Mouse (Mus musculus): Measurements from ENCODE around the gene Tbccd1. TPM values are rescaled to one million over a fixed set of nuclear protein-coding genes. Genes with fewer than 3 reads are reported as not detected.
A peak's percentile ranks its signal among the peaks of the same experiment; 100 is the strongest.

Tbccd1 gene
- polyA plus RNA-seq (2012; rRNA removed): 8.3 and 12.5 TPM in 2 replicates

GRCm38 (mm10) chr16:22857431-22858113 lies at the start of gene Tbccd1, which contains the start of gene Dnajb11:
Gene Tbccd1 (minus strand): TSS chr16:22857669.
Gene Dnajb11 (plus strand): TSS chr16:22857845.
- TF ChIP-seq POLR2A (IDR thresholded peaks at IDR 0.05; ENCODE audit: borderline replicate concordance, extremely low read depth, low read depth, low read length) (peak; percentile 83), CTCF (IDR thresholded peaks at IDR 0.05; ENCODE audit: insufficient read depth, low read length) (no peak)
- peak; percentile 98 for DNase-seq
- Histone ChIP-seq H3K4me3 (replicated peaks; ENCODE audit: extremely low read depth, low read depth, low read length) (peak within 1 kb of the TSS; percentile 88), H3K4me1 (ENCODE audit: control insufficient read depth, insufficient read depth, low read length) (peaks cover 8% of the 10 kb centered on the region)
- under 1% methylated on average over 62 of the region's 62 CpGs for WGBS

GRCm38 (mm10) chr16:22901326-22901725 lies 43.9 kb upstream of the Tbccd1 start:
- no peak for DNase-seq
- no peak overlapping the region for H3K4me3 ChIP-seq (replicated peaks; ENCODE audit: extremely low read depth, low read depth, low read length)
- TF ChIP-seq POLR2A (IDR thresholded peaks at IDR 0.05; ENCODE audit: borderline replicate concordance, extremely low read depth, low read depth, low read length) (no peak), CTCF (IDR thresholded peaks at IDR 0.05; ENCODE audit: insufficient read depth, low read length) (no peak)
- H3K4me1 ChIP-seq (ENCODE audit: control insufficient read depth, insufficient read depth, low read length): no peaks in the 10 kb centered on the region
- 51% methylated on average over 3 of the region's 3 CpGs for WGBS

- H3K4me1 ChIP-seq (ENCODE audit: control insufficient read depth, insufficient read depth, low read length): no peaks in the 10 kb centered on the region
- H3K4me3 ChIP-seq (replicated peaks; ENCODE audit: extremely low read depth, low read depth, low read length): no peak overlapping the region
- TF ChIP-seq POLR2A (IDR thresholded peaks at IDR 0.05; ENCODE audit: borderline replicate concordance, extremely low read depth, low read depth, low read length) (no peak), CTCF (IDR thresholded peaks at IDR 0.05; ENCODE audit: insufficient read depth, low read length) (no peak)
- WGBS: 70% methylated on average over 10 of the region's 10 CpGs
- DNase-seq: no peak
Observed at GRCm38 (mm10) chr16:22899866-22900570, 42.5 kb upstream of the Tbccd1 start.

- Histone ChIP-seq H3K4me3 (replicated peaks; ENCODE audit: extremely low read depth, low read depth, low read length) (no peak overlapping the region), H3K4me1 (ENCODE audit: control insufficient read depth, insufficient read depth, low read length) (no peaks in the 10 kb centered on the region)
- 35% methylated on average over 5 of the region's 5 CpGs for WGBS
- no peak for TF ChIP-seq POLR2A (IDR thresholded peaks at IDR 0.05; ENCODE audit: borderline replicate concordance, extremely low read depth, low read depth, low read length)
- no peak for TF ChIP-seq CTCF (IDR thresholded peaks at IDR 0.05; ENCODE audit: insufficient read depth, low read length)
- DNase-seq: no peak
Observed at GRCm38 (mm10) chr16:22899346-22899745, 41.9 kb upstream of the Tbccd1 start.

- no peaks in the 10 kb centered on the region for H3K4me1 ChIP-seq (ENCODE audit: control insufficient read depth, insufficient read depth, low read length)
- TF ChIP-seq POLR2A (IDR thresholded peaks at IDR 0.05; ENCODE audit: borderline replicate concordance, extremely low read depth, low read depth, low read length) (no peak), CTCF (IDR thresholded peaks at IDR 0.05; ENCODE audit: insufficient read depth, low read length) (no peak)
- no peak overlapping the region for H3K4me3 ChIP-seq (replicated peaks; ENCODE audit: extremely low read depth, low read depth, low read length)
- DNase-seq: no peak
- WGBS: 55% methylated on average over 2 of the region's 2 CpGs
Observed at GRCm38 (mm10) chr16:22896618-22897017, 39.1 kb upstream of the Tbccd1 start.

GRCm38 (mm10) chr16:22894095-22894494 lies 36.6 kb upstream of the Tbccd1 start:
- TF ChIP-seq POLR2A (IDR thresholded peaks at IDR 0.05; ENCODE audit: borderline replicate concordance, extremely low read depth, low read depth, low read length) (no peak), CTCF (IDR thresholded peaks at IDR 0.05; ENCODE audit: insufficient read depth, low read length) (no peak)
- DNase-seq: no peak
- Histone ChIP-seq H3K4me1 (ENCODE audit: control insufficient read depth, insufficient read depth, low read length) (no peaks in the 10 kb centered on the region), H3K4me3 (replicated peaks; ENCODE audit: extremely low read depth, low read depth, low read length) (no peak overlapping the region)
- 70% methylated on average over 8 of the region's 8 CpGs for WGBS

- TF ChIP-seq CTCF (IDR thresholded peaks at IDR 0.05; ENCODE audit: insufficient read depth, low read length): no peak
- no peak for TF ChIP-seq POLR2A (IDR thresholded peaks at IDR 0.05; ENCODE audit: borderline replicate concordance, extremely low read depth, low read depth, low read length)
- no peak for DNase-seq
- 77% methylated on average over 8 of the region's 8 CpGs for WGBS
Observed at GRCm38 (mm10) chr16:22891733-22892154, 34.3 kb upstream of the Tbccd1 start.

GRCm38 (mm10) chr16:22890683-22891510 lies 33.4 kb upstream of the Tbccd1 start, which contains the start of gene Ahsg:
Gene Ahsg (plus strand): TSS chr16:22891277.
- no peak for DNase-seq
- H3K4me3 ChIP-seq (replicated peaks; ENCODE audit: extremely low read depth, low read depth, low read length): no peak within 1 kb of the TSS
- WGBS: 72% methylated on average over 11 of the region's 11 CpGs
- TF ChIP-seq CTCF (IDR thresholded peaks at IDR 0.05; ENCODE audit: insufficient read depth, low read length) (no peak), POLR2A (IDR thresholded peaks at IDR 0.05; ENCODE audit: borderline replicate concordance, extremely low read depth, low read depth, low read length) (no peak)
- no peaks in the 10 kb centered on the region for H3K4me1 ChIP-seq (ENCODE audit: control insufficient read depth, insufficient read depth, low read length)

More at GRCm38 (mm10) chr16:22891733-22892154, 34.3 kb upstream of the Tbccd1 start:
- Histone ChIP-seq H3K4me3 (replicated peaks; ENCODE audit: extremely low read depth, low read depth, low read length) (no peak overlapping the region), H3K4me1 (ENCODE audit: control insufficient read depth, insufficient read depth, low read length) (no peaks in the 10 kb centered on the region)

GRCm38 (mm10) chr16:22889716-22890115 lies 32.2 kb upstream of the Tbccd1 start:
- WGBS: 76% methylated on average over 8 of the region's 8 CpGs

More at GRCm38 (mm10) chr16:22889716-22890115, 32.2 kb upstream of the Tbccd1 start:
- Histone ChIP-seq H3K4me1 (ENCODE audit: control insufficient read depth, insufficient read depth, low read length) (no peaks in the 10 kb centered on the region), H3K4me3 (replicated peaks; ENCODE audit: extremely low read depth, low read depth, low read length) (no peak overlapping the region)
- no peak for TF ChIP-seq CTCF (IDR thresholded peaks at IDR 0.05; ENCODE audit: insufficient read depth, low read length)
- no peak for TF ChIP-seq POLR2A (IDR thresholded peaks at IDR 0.05; ENCODE audit: borderline replicate concordance, extremely low read depth, low read depth, low read length)
- no peak for DNase-seq

Measured in lung, adult 2 months (tissue).